Mouse (Mus musculus) hindbrain, embryonic 14.5 days (tissue): Measurements from ENCODE around the gene Dnaaf2. TPM values are rescaled to one million over a fixed set of nuclear protein-coding genes. Genes with fewer than 3 reads are reported as not detected.

Source experiments
- microRNA-seq: library from miRNA; unstranded; fragments of <30 nt; microRNA quantifications from one replicate; pipeline ENCODE4, GENCODE M21; 2016
- polyA plus RNA-seq: library from polyadenylated mRNA; unstranded; fragments of >200 nt; fragmentation: Nextera tagmentation; extraction: Ambion mirVana; gene quantifications from 2 replicates; pipeline ENCODE4 v1.2.1, GENCODE M21; 2014

The Dnaaf2 gene
- polyA plus RNA-seq, 1 experiment from 2014 or later: 7.0 TPM

Small RNAs within 50 kb of the gene (microRNA-seq; reads per million reads assigned to microRNA genes)
- not detected for gene Gm47287
- 0.48 reads per million for gene Gm47295

Other genes starting within 250 kb of the Dnaaf2 start
- gene Rps29, start 39.2 kb downstream of the Dnaaf2 start, polyA plus RNA-seq: 1,041 and 1,286 TPM in 2 replicates
- 2.2 and 4.7 TPM in 2 replicates for gene Lrr1, start 29.6 kb downstream of the Dnaaf2 start, polyA plus RNA-seq
- gene Rpl36al, start 14.3 kb downstream of the Dnaaf2 start, polyA plus RNA-seq: 362 and 438 TPM in 2 replicates
- gene Mgat2, start 14.3 kb downstream of the Dnaaf2 start, polyA plus RNA-seq: 41.1 and 45.4 TPM in 2 replicates
- 12.7 and 15.3 TPM in 2 replicates for gene Gm49383, start 1.3 kb downstream of the Dnaaf2 start, polyA plus RNA-seq
- 10.4 and 12.5 TPM in 2 replicates for gene Gm49384, start 5.8 kb upstream of the Dnaaf2 start, polyA plus RNA-seq
- gene Pole2, start 29.8 kb upstream of the Dnaaf2 start, polyA plus RNA-seq: 4.2 and 4.5 TPM in 2 replicates
- 13.7 and 17.2 TPM in 2 replicates for gene Klhdc1, start 42.7 kb upstream of the Dnaaf2 start, polyA plus RNA-seq
- gene Klhdc2, start 98.3 kb upstream of the Dnaaf2 start, polyA plus RNA-seq: 286 TPM in 2 replicates
- 77.2 and 80.9 TPM in 2 replicates for gene Nemf, start 158.7 kb upstream of the Dnaaf2 start, polyA plus RNA-seq
- 34.5 and 36.5 TPM in 2 replicates for gene Arf6, start 173.7 kb upstream of the Dnaaf2 start, polyA plus RNA-seq
- 1.4 and 1.7 TPM in 2 replicates for gene Gm9887, start 174.0 kb upstream of the Dnaaf2 start, polyA plus RNA-seq